Mouse (Mus musculus) C2C12 (cell line): ENCODE measurements around the gene Tor1aip2. TPM values are rescaled to one million over a fixed set of nuclear protein-coding genes. Genes with fewer than 3 reads are reported as not detected.

Source experiments
- H3K27me3 ChIP-seq: one replicate; pipeline ENCODE4 v1.6.1; 2011; ENCODE audit not compliant: control insufficient read depth, insufficient read depth, insufficient read length
- H3K36me3 ChIP-seq: one replicate; pipeline ENCODE4 v1.6.1; 2011; ENCODE audit not compliant: control insufficient read depth, insufficient read depth
- H3K4me3 ChIP-seq: one replicate; pipeline ENCODE4 v1.5.1; 2011; ENCODE audit warnings: mild to moderate bottlenecking, control low read depth; ENCODE audit not compliant: poor library complexity, insufficient read depth, severe bottlenecking
- H3K79me2 ChIP-seq: one replicate; pipeline ENCODE4 v1.6.1; 2011; ENCODE audit not compliant: control insufficient read depth, insufficient read depth
- H3K79me3 ChIP-seq: one replicate; pipeline ENCODE4 v1.6.1; 2011; ENCODE audit warnings: low read depth, control low read depth
- H3ac ChIP-seq: one replicate; pipeline ENCODE3; 2011; ENCODE audit warnings: low read depth; ENCODE audit not compliant: control insufficient read depth, insufficient read length
- CEBPB ChIP-seq: IDR thresholded peaks from one replicate; pipeline ENCODE4 v1.6.1; 2011; ENCODE audit warnings: low read depth, mild to moderate bottlenecking, control low read depth, moderate library complexity
- CTCF ChIP-seq: IDR thresholded peaks from one replicate; pipeline ENCODE4 v1.5.1; 2011; ENCODE audit not compliant: control insufficient read depth, insufficient read depth, insufficient read length
- FOSL1 ChIP-seq: IDR thresholded peaks from one replicate; pipeline ENCODE4 v1.8.0; 2011; ENCODE audit warnings: mild to moderate bottlenecking, low read length; ENCODE audit not compliant: poor library complexity, insufficient read depth, severe bottlenecking
- MAX ChIP-seq: IDR thresholded peaks from one replicate; pipeline ENCODE4 v1.6.1; 2011; ENCODE audit warnings: mild to moderate bottlenecking, control low read depth
- MYOD1 ChIP-seq: IDR thresholded peaks from one replicate; pipeline ENCODE4 v1.6.1; 2011; ENCODE audit warnings: low read depth; ENCODE audit not compliant: control insufficient read depth, insufficient read length
- MYOG ChIP-seq: IDR thresholded peaks from one replicate; pipeline ENCODE4 v1.6.1; 2011; ENCODE audit not compliant: control insufficient read depth, insufficient read length; ENCODE audit errors: extremely low read depth
- USF1 ChIP-seq: IDR thresholded peaks from one replicate; pipeline ENCODE4 v1.6.1; 2011; ENCODE audit warnings: low read depth, mild to moderate bottlenecking, control low read depth, moderate library complexity
- long read RNA-seq, 2 experiments: library from polyadenylated mRNA; unstranded; transcript quantifications; one replicate each; pipeline ENCODE4 v2.0.0; 2019 to 2020
- polyA plus RNA-seq: library from polyadenylated mRNA; unstranded; fragments of >200 nt; fragmentation: generic; extraction: Trizol; gene quantifications from one replicate; pipeline ENCODE4 v1.2.1, GENCODE M21; 2012; ENCODE audit warnings: missing spikeins

Tor1aip2 gene
- 38.4 TPM for polyA plus RNA-seq
- long read RNA-seq, experiment 1, transcript Tor1aip2-202 (2 exons, 2,529 nt), result major isoform, 18 of 65 reads
- long read RNA-seq, experiment 1, transcript Tor1aip2-204 (3 exons, 2,491 nt), result minor isoform, 8 of 65 reads
- long read RNA-seq, experiment 1, transcript Tor1aip2-203 (3 exons, 2,589 nt), result major isoform, 18 of 65 reads
- long read RNA-seq, experiment 1, partial matches to known transcripts, result 0 of 65 reads
- long read RNA-seq, experiment 1, other reads (novel, unspliced or antisense), result 20 of 65 reads
- long read RNA-seq, experiment 2, full-length matches to known transcripts, result 95 of 202 reads
- long read RNA-seq, experiment 2, partial matches to known transcripts, result 11 of 202 reads
- long read RNA-seq, experiment 2, other reads (novel, unspliced or antisense), result 96 of 202 reads

- Histone ChIP-seq H3ac (peak within 1 kb of the TSS; percentile 97), H3K4me3 (peak within 1 kb of the TSS; percentile 71), H3K36me3 (peaks cover 19% of the 10 kb centered on the region), H3K27me3 (no peaks in the 10 kb centered on the region), H3K79me2 (peaks cover 61% of the 10 kb centered on the region), H3K79me3 (peaks cover 40% of the 10 kb centered on the region)
- TF ChIP-seq MAX, result peak; percentile 26
- TF ChIP-seq MYOD1, result no peak
- TF ChIP-seq MYOG, result no peak
- no peak for TF ChIP-seq CEBPB
- no peak for TF ChIP-seq USF1
Observed at GRCm38 (mm10) chr1:156035269-156035929, at the start of gene Tor1aip2. Gene Tor1aip2 (plus strand): TSS chr1:156035403.

DNA sequence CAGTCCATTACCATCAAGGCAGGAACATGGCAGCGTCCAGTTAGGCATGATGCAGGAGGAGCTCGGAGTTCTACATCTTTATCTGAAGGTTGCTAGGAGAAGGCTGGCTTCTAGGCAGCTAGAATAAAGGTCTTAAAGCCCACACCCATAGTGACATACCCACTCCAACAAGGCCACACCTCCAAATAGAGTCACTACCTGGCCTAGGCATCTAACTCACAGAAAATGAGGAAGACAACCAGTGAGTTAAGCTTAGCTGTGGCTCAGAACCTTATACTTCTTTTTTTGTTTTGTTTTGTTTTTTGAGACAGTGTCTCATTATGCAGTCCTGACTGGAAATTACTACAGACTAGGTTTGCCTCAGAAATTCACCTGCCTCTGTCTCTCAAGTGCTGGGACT, 47.6 kb upstream of the Tor1aip2 start:
- no peaks in the 10 kb centered on the region for H3K79me3 ChIP-seq
- no peaks in the 10 kb centered on the region for H3K27me3 ChIP-seq
- no peak for TF ChIP-seq CEBPB
- no peak for TF ChIP-seq CTCF
- no peak for TF ChIP-seq MAX
- TF ChIP-seq FOSL1, result no peak
- no peak for TF ChIP-seq USF1
- TF ChIP-seq MYOG, result no peak
- TF ChIP-seq MYOD1, result no peak
- no peaks in the 10 kb centered on the region for H3K79me2 ChIP-seq
- no peak overlapping the region for H3K4me3 ChIP-seq
- no peaks in the 10 kb centered on the region for H3K36me3 ChIP-seq
- H3ac ChIP-seq, result no peak overlapping the region

- Histone ChIP-seq H3K36me3 (no peaks in the 10 kb centered on the region), H3K79me3 (no peaks in the 10 kb centered on the region), H3ac (no peak overlapping the region), H3K27me3 (no peaks in the 10 kb centered on the region), H3K4me3 (no peak overlapping the region), H3K79me2 (no peaks in the 10 kb centered on the region)
- TF ChIP-seq CTCF (no peak), FOSL1 (no peak), MAX (no peak), CEBPB (no peak), MYOD1 (no peak), MYOG (no peak), USF1 (no peak)
Observed at GRCm38 (mm10) chr1:155989387-155989786, 45.8 kb upstream of the Tor1aip2 start.

DNA sequence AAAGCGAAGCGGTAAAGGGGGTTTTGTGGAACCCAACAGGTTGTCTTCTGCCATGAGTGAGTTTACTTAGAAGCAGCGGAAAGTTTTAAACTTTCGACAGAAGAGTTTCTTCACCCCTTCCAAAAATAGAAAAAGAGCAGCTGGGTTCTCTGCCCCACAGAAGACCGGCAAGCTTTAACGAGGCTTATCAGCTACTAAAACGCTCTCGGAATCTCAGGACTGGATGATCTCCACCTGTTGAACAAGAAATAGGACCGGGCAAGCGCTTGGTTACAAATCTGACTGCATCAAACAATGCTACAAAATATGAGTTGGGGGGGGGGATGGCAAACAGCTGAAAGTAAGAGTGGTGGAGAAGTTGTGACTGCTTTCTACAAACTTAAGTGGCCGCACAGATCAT, 44.8 kb upstream of the Tor1aip2 start:
- no peak overlapping the region for H3K4me3 ChIP-seq
- H3K27me3 ChIP-seq, result no peaks in the 10 kb centered on the region
- no peaks in the 10 kb centered on the region for H3K79me3 ChIP-seq
- TF ChIP-seq CEBPB (no peak), USF1 (no peak), MYOD1 (no peak), CTCF (no peak), FOSL1 (no peak), MYOG (no peak), MAX (no peak)
- no peak overlapping the region for H3ac ChIP-seq
- H3K36me3 ChIP-seq, result no peaks in the 10 kb centered on the region
- no peaks in the 10 kb centered on the region for H3K79me2 ChIP-seq

- no peak overlapping the region for H3ac ChIP-seq
- no peaks in the 10 kb centered on the region for H3K27me3 ChIP-seq
- no peak overlapping the region for H3K4me3 ChIP-seq
- H3K36me3 ChIP-seq, result no peaks in the 10 kb centered on the region
- no peaks in the 10 kb centered on the region for H3K79me3 ChIP-seq
- H3K79me2 ChIP-seq, result no peaks in the 10 kb centered on the region
- TF ChIP-seq USF1 (no peak), CEBPB (no peak), FOSL1 (no peak), MYOD1 (no peak), MYOG (no peak), MAX (no peak), CTCF (no peak)
Observed at GRCm38 (mm10) chr1:155994524-155994923, 40.7 kb upstream of the Tor1aip2 start.
